Mouse (Mus musculus) cortical plate, adult 2 months (tissue): ENCODE measurements around the gene Tbcel.

Source experiments
- CTCF ChIP-seq: fragments of 200-500 bp; IDR thresholded peaks from 2 replicates; pipeline ENCODE4 v1.5.1; 2011; ENCODE audit warnings: mild to moderate bottlenecking, control low read depth, low read length; ENCODE audit not compliant: insufficient read depth; ENCODE audit errors: extremely low read depth
- POLR2A ChIP-seq: fragments of 200-500 bp; IDR thresholded peaks from 2 replicates; pipeline ENCODE4 v1.6.1; 2011; ENCODE audit warnings: mild to moderate bottlenecking, low read length, control low read depth; ENCODE audit not compliant: insufficient read depth; ENCODE audit errors: extremely low read depth

DNA sequence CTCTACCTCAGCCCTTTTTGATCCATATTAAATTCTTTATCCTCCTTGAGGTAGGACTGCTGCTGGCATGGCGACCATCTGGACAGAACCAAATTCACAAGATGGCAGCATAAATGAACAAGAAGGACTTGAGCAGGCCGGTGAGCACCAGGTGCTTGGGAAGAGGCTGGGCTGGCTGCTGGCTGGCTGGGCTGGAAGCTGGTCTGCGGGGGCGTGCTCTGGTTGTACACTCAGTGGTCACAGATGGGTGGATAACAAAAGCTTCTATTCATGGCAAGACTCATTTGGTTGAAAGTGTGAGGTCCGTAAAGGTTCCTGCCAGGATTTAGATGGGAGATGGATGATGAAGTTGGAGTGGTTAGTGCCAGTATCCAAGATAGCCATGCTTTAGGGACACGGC is 106.1 kb downstream of the Tbcel start:
- TF ChIP-seq CTCF (no peak), POLR2A (no peak)
